Mouse (Mus musculus): Measurements from ENCODE around the gene Syngr3. TPM values are rescaled to one million over a fixed set of nuclear protein-coding genes. Genes with fewer than 3 reads are reported as not detected.

Syngr3 gene
- polyA plus RNA-seq, 1 experiment from 2014 or later = 196 TPM

GRCm38 (mm10) chr17:24647493-24647892 is 42.3 kb downstream of the Syngr3 start:
- H3K4me2 ChIP-seq (ENCODE audit: low read depth, low read length) = no peak overlapping the region
- H3K4me3 ChIP-seq (ENCODE audit: low read depth, low read length) = no peak overlapping the region
- H3K9me3 ChIP-seq (ENCODE audit: control insufficient read depth, low read length) = no peaks in the 10 kb centered on the region
- WGBS = 83% methylated on average over 11 of the region's 11 CpGs
- no peak overlapping the region for H3K9ac ChIP-seq (replicated peaks; ENCODE audit: low read depth, low read length)
- no peak overlapping the region for H3K27ac ChIP-seq (ENCODE audit: low read depth, low read length)
- ATAC-seq (ENCODE audit: low read depth) = no peak
- no peaks in the 10 kb centered on the region for H3K36me3 ChIP-seq (ENCODE audit: control insufficient read depth, insufficient read depth, low read length)
- H3K4me1 ChIP-seq (ENCODE audit: control insufficient read depth, insufficient read depth, low read length) = no peaks in the 10 kb centered on the region
- no peaks in the 10 kb centered on the region; the same call in 1 of the 2 replicates for H3K27me3 ChIP-seq (ENCODE audit: control insufficient read depth, insufficient read depth, low read length)

- Histone ChIP-seq H3K27me3 (ENCODE audit: control insufficient read depth, insufficient read depth, low read length) (no peaks in the 10 kb centered on the region), H3K4me1 (ENCODE audit: control insufficient read depth, insufficient read depth, low read length) (no peaks in the 10 kb centered on the region), H3K9me3 (ENCODE audit: control insufficient read depth, low read length) (no peaks in the 10 kb centered on the region), H3K4me3 (ENCODE audit: low read depth, low read length) (no peak overlapping the region), H3K27ac (ENCODE audit: low read depth, low read length) (no peak overlapping the region), H3K4me2 (ENCODE audit: low read depth, low read length) (no peak overlapping the region), H3K36me3 (ENCODE audit: control insufficient read depth, insufficient read depth, low read length) (no peaks in the 10 kb centered on the region), H3K9ac (replicated peaks; ENCODE audit: low read depth, low read length) (no peak overlapping the region)
- ATAC-seq (ENCODE audit: low read depth) = no peak
- 89% methylated on average over 4 of the region's 4 CpGs for WGBS
Observed at GRCm38 (mm10) chr17:24646381-24646780, 43.4 kb downstream of the Syngr3 start.

GRCm38 (mm10) chr17:24645916-24646315 is 43.8 kb downstream of the Syngr3 start:
- H3K9me3 ChIP-seq (ENCODE audit: control insufficient read depth, low read length) = no peaks in the 10 kb centered on the region
- H3K27ac ChIP-seq (ENCODE audit: low read depth, low read length) = no peak overlapping the region
- H3K27me3 ChIP-seq (ENCODE audit: control insufficient read depth, insufficient read depth, low read length) = no peaks in the 10 kb centered on the region
- H3K4me2 ChIP-seq (ENCODE audit: low read depth, low read length) = no peak overlapping the region
- no peak for ATAC-seq (ENCODE audit: low read depth)
- no peaks in the 10 kb centered on the region for H3K4me1 ChIP-seq (ENCODE audit: control insufficient read depth, insufficient read depth, low read length)
- no peak overlapping the region for H3K9ac ChIP-seq (replicated peaks; ENCODE audit: low read depth, low read length)
- WGBS = 77% methylated on average over 3 of the region's 3 CpGs
- H3K36me3 ChIP-seq (ENCODE audit: control insufficient read depth, insufficient read depth, low read length) = 0 out of 2 replicates have a peak, but pooled peaks cover 1% of the 10 kb centered on the region
- H3K4me3 ChIP-seq (ENCODE audit: low read depth, low read length) = no peak overlapping the region

GRCm38 (mm10) chr17:24644875-24645721 is 44.7 kb downstream of the Syngr3 start:
- 83% methylated on average over 9 of the region's 9 CpGs for WGBS
- Histone ChIP-seq H3K4me2 (ENCODE audit: low read depth, low read length) (no peak overlapping the region), H3K36me3 (ENCODE audit: control insufficient read depth, insufficient read depth, low read length) (0 out of 2 replicates have a peak, but pooled peaks cover 4% of the 10 kb centered on the region), H3K27ac (ENCODE audit: low read depth, low read length) (0 out of 2 replicates have a peak overlapping the region, but pooled peaks have one; percentile 44), H3K27me3 (ENCODE audit: control insufficient read depth, insufficient read depth, low read length) (no peaks in the 10 kb centered on the region), H3K9me3 (ENCODE audit: control insufficient read depth, low read length) (no peaks in the 10 kb centered on the region), H3K4me1 (ENCODE audit: control insufficient read depth, insufficient read depth, low read length) (no peaks in the 10 kb centered on the region), H3K9ac (replicated peaks; ENCODE audit: low read depth, low read length) (no peak overlapping the region), H3K4me3 (ENCODE audit: low read depth, low read length) (no peak overlapping the region)
- ATAC-seq (ENCODE audit: low read depth) = no peak

GRCm38 (mm10) chr17:24644030-24644715 is 45.6 kb downstream of the Syngr3 start:
- Histone ChIP-seq H3K9me3 (ENCODE audit: control insufficient read depth, low read length) (no peaks in the 10 kb centered on the region), H3K4me3 (ENCODE audit: low read depth, low read length) (no peak overlapping the region), H3K4me1 (ENCODE audit: control insufficient read depth, insufficient read depth, low read length) (0 out of 2 replicates have a peak, but pooled peaks cover 3% of the 10 kb centered on the region), H3K9ac (replicated peaks; ENCODE audit: low read depth, low read length) (no peak overlapping the region; the same call in 1 of the 2 replicates), H3K4me2 (ENCODE audit: low read depth, low read length) (no peak overlapping the region), H3K27me3 (ENCODE audit: control insufficient read depth, insufficient read depth, low read length) (no peaks in the 10 kb centered on the region), H3K36me3 (ENCODE audit: control insufficient read depth, insufficient read depth, low read length) (0 out of 2 replicates have a peak, but pooled peaks cover 4% of the 10 kb centered on the region), H3K27ac (ENCODE audit: low read depth, low read length) (no peak overlapping the region)
- no peak for ATAC-seq (ENCODE audit: low read depth)
- 63% methylated on average over 7 of the region's 7 CpGs for WGBS

- ATAC-seq (ENCODE audit: low read depth) = no peak
Observed at GRCm38 (mm10) chr17:24642791-24643343, 46.9 kb downstream of the Syngr3 start.

GRCm38 (mm10) chr17:24641944-24642343 is 47.8 kb downstream of the Syngr3 start:
- no peak overlapping the region for H3K9ac ChIP-seq (replicated peaks; ENCODE audit: low read depth, low read length)
- H3K4me1 ChIP-seq (ENCODE audit: control insufficient read depth, insufficient read depth, low read length) = 0 out of 2 replicates have a peak, but pooled peaks cover 3% of the 10 kb centered on the region
- no peaks in the 10 kb centered on the region for H3K27me3 ChIP-seq (ENCODE audit: control insufficient read depth, insufficient read depth, low read length)
- no peak overlapping the region for H3K4me2 ChIP-seq (ENCODE audit: low read depth, low read length)
- WGBS = 89% methylated on average over 14 of the region's 14 CpGs
- no peak for ATAC-seq (ENCODE audit: low read depth)
- 0 out of 2 replicates have a peak, but pooled peaks cover 4% of the 10 kb centered on the region for H3K36me3 ChIP-seq (ENCODE audit: control insufficient read depth, insufficient read depth, low read length)
- no peaks in the 10 kb centered on the region for H3K9me3 ChIP-seq (ENCODE audit: control insufficient read depth, low read length)
- H3K27ac ChIP-seq (ENCODE audit: low read depth, low read length) = no peak overlapping the region
- no peak overlapping the region for H3K4me3 ChIP-seq (ENCODE audit: low read depth, low read length)

More at GRCm38 (mm10) chr17:24642791-24643343, 46.9 kb downstream of the Syngr3 start:
- Histone ChIP-seq H3K36me3 (ENCODE audit: control insufficient read depth, insufficient read depth, low read length) (0 out of 2 replicates have a peak, but pooled peaks cover 4% of the 10 kb centered on the region), H3K4me1 (ENCODE audit: control insufficient read depth, insufficient read depth, low read length) (0 out of 2 replicates have a peak, but pooled peaks cover 3% of the 10 kb centered on the region), H3K4me3 (ENCODE audit: low read depth, low read length) (no peak overlapping the region), H3K27ac (ENCODE audit: low read depth, low read length) (no peak overlapping the region), H3K4me2 (ENCODE audit: low read depth, low read length) (no peak overlapping the region), H3K27me3 (ENCODE audit: control insufficient read depth, insufficient read depth, low read length) (no peaks in the 10 kb centered on the region), H3K9me3 (ENCODE audit: control insufficient read depth, low read length) (no peaks in the 10 kb centered on the region), H3K9ac (replicated peaks; ENCODE audit: low read depth, low read length) (no peak overlapping the region)
- WGBS = 83% methylated on average over 6 of the region's 6 CpGs

GRCm38 (mm10) chr17:24640581-24640980 is 49.2 kb downstream of the Syngr3 start:
- Histone ChIP-seq H3K4me3 (ENCODE audit: low read depth, low read length) (no peak overlapping the region), H3K9ac (replicated peaks; ENCODE audit: low read depth, low read length) (no peak overlapping the region), H3K27ac (ENCODE audit: low read depth, low read length) (no peak overlapping the region), H3K27me3 (ENCODE audit: control insufficient read depth, insufficient read depth, low read length) (no peaks in the 10 kb centered on the region), H3K36me3 (ENCODE audit: control insufficient read depth, insufficient read depth, low read length) (0 out of 2 replicates have a peak, but pooled peaks cover 4% of the 10 kb centered on the region), H3K9me3 (ENCODE audit: control insufficient read depth, low read length) (no peaks in the 10 kb centered on the region), H3K4me1 (ENCODE audit: control insufficient read depth, insufficient read depth, low read length) (0 out of 2 replicates have a peak, but pooled peaks cover 3% of the 10 kb centered on the region), H3K4me2 (ENCODE audit: low read depth, low read length) (no peak overlapping the region)
- ATAC-seq (ENCODE audit: low read depth) = no peak
- WGBS = 93% methylated on average over 15 of the region's 15 CpGs
